Mouse (Mus musculus) hematopoietic stem cell, adult 5-6 weeks (primary cell): ENCODE measurements at regions not wholly inside any gene's neighbourhood (a gene's known extent, or its start where the extent isn't known, plus 50 kb on each side); places are given as distances from the start of the nearest gene placed in this dataset.

Source experiments
- ATAC-seq, 2 experiments: fragments of 125-278 bp in 1 of 2; replicated peaks in 1 of 2; 2 replicates each; pipeline ENCODE4 v1.8.0; 2016 to 2017; ENCODE audit warnings: inconsistent platforms in 2 of 2, mild to moderate bottlenecking in 2 of 2, moderate number of reproducible peaks in 2 of 2, low read depth in 1 of 2, moderate TSS enrichment in 1 of 2; ENCODE audit not compliant: low FRiP score in 2 of 2, poor library complexity in 2 of 2, severe bottlenecking in 2 of 2, insufficient read depth in 1 of 2, low TSS enrichment in 1 of 2

DNA sequence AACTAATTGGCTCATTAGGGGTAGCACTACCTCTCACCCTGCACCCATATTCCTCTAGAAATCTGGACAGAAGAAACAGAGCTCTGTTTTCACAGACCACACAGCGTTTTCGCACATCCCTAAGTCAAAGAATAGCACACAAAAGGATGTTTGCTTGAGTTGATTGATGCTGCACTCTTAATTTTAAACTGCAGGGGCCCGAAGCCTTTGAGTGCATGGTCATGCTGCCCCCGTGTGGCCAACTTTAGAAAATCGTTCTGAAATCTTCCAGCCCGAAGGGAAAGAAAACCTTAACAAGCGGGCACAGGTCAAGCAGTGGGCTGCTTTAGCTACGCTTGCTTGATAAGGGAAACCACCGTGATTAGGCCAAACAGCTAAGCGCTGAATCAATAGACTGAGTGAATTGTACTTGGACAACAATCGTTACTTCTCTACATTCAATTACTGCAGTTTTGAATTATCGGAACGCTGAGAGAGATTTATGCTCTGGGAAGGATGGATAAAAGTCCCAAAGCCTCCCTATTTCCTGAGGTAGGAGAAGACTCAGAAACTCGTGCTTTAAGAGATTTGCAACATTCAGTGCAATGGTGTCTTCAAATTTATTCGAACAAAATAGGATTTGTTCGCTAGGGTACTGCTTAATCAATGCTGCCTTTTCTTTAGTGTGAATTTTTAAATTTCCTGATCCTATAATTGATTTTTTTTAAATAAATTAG lies 490.1 kb upstream of the Lcorl start:
- peak; percentile 79 to 93 for ATAC-seq

- ATAC-seq, result no peak
Measured at GRCm38 (mm10) chr5:46338461-46338860, 481.0 kb upstream of the Lcorl start.

DNA sequence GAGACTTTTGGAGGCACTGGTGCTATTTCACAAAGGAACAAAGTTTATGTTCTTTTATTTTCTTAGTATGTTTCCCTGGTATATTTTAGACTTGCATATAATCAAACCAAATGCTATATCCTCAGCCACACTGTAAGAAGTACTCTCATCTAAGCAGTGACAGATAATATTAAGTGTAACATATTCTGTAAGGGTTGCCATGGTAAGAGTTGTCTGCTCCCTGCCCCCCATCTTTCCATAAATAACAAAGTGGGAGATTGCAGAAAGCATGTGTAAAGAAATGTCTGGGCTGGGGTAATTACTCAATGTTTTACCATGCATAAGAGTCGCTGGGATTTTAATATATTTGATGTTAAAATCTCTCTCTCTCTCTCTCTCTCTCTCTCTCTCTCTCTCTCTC lies 473.5 kb upstream of the Lcorl start:
- ATAC-seq, result no peak
